Mouse (Mus musculus): ENCODE measurements around the gene Mettl27. TPM values are rescaled to one million over a fixed set of nuclear protein-coding genes. Genes with fewer than 3 reads are reported as not detected.
A peak's percentile ranks its signal among the peaks of the same experiment; 100 is the strongest.
"Not testable (repeated sequence)": the region's sequence is repeated elsewhere in the genome, so short reads cannot be mapped to it uniquely, and the experiment has no call there.

The Mettl27 gene
- polyA plus RNA-seq, 1 experiment from 2014 or later: 35.5 TPM

- no peaks in the 10 kb centered on the region for H3K9me3 ChIP-seq (ENCODE audit: low read length)
- TF ChIP-seq EP300 (IDR thresholded peaks at IDR 0.05): no peak
- TF ChIP-seq CTCF (IDR thresholded peaks at IDR 0.05): no peak
- H3K36me3 ChIP-seq (ENCODE audit: insufficient read depth, low read length): no peaks in the 10 kb centered on the region
- 79% methylated on average over 2 of the region's 2 CpGs for WGBS
- no peak overlapping the region for H3K27ac ChIP-seq (ENCODE audit: low read length)
- no peak overlapping the region for H3K4me2 ChIP-seq (replicated peaks; ENCODE audit: low read depth, low read length)
- DNase-seq (ENCODE audit: low spot score): no peak
- no peak for ATAC-seq
- no peak overlapping the region for H3K4me3 ChIP-seq (ENCODE audit: low read depth, low read length)
- H3K4me1 ChIP-seq (ENCODE audit: insufficient read depth, low read depth, low read length): no peaks in the 10 kb centered on the region
- H3K9ac ChIP-seq (replicated peaks; ENCODE audit: low read depth): no peak overlapping the region
- H3K27me3 ChIP-seq (replicated peaks; ENCODE audit: insufficient read depth, low read length): no peaks in the 10 kb centered on the region
Measured at GRCm38 (mm10) chr5:134929988-134930387, 2.2 kb upstream of the Mettl27 start.

GRCm38 (mm10) chr5:134932903-134933276 is 722 bp downstream of the Mettl27 start:
- Histone ChIP-seq H3K36me3 (ENCODE audit: insufficient read depth, low read length) (no peaks in the 10 kb centered on the region), H3K4me2 (replicated peaks; ENCODE audit: low read depth, low read length) (peak overlapping the region; percentile 99), H3K9me3 (ENCODE audit: low read length) (no peaks in the 10 kb centered on the region), H3K27me3 (replicated peaks; ENCODE audit: insufficient read depth, low read length) (no peaks in the 10 kb centered on the region), H3K27ac (ENCODE audit: low read length) (no peak overlapping the region; the same call in 1 of the 2 replicates), H3K4me1 (ENCODE audit: insufficient read depth, low read depth, low read length) (no peaks in the 10 kb centered on the region), H3K9ac (replicated peaks; ENCODE audit: low read depth) (peak overlapping the region; percentile 59), H3K4me3 (ENCODE audit: low read depth, low read length) (peak overlapping the region; percentile 76)
- 46% methylated on average over 9 of the region's 9 CpGs for WGBS
- peak; percentile 87 for DNase-seq (ENCODE audit: low spot score)
- TF ChIP-seq CTCF (IDR thresholded peaks at IDR 0.05) (peak; percentile 72), EP300 (IDR thresholded peaks at IDR 0.05) (no peak)
- ATAC-seq: peak; percentile 76

DNA sequence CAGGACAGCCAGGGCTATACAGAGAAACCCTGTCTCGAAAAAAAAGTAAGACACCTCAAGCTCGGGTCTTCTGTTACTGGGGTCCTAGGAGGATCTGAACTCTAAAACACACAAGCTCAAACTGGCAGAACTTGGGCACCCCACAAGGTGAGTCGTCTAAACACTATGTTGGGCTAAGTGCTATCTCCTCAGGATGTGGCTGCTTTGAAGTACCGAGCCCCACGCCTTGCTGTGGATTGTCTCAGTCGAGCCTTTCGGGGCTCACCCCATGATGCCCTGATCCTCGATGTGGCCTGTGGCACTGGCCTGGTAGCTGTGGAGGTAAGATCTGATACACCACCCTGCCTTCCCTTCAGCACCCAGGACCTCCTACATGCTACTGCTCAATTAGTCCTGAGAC is 1.1 kb downstream of the Mettl27 start:
- DNase-seq (ENCODE audit: low spot score) (no peak), ATAC-seq (no peak)
- Histone ChIP-seq H3K4me3 (ENCODE audit: low read depth, low read length) (no peak overlapping the region), H3K27ac (ENCODE audit: low read length) (no peak overlapping the region), H3K4me2 (replicated peaks; ENCODE audit: low read depth, low read length) (no peak overlapping the region), H3K9ac (replicated peaks; ENCODE audit: low read depth) (no peak overlapping the region), H3K36me3 (ENCODE audit: insufficient read depth, low read length) (no peaks in the 10 kb centered on the region), H3K9me3 (ENCODE audit: low read length) (no peaks in the 10 kb centered on the region), H3K4me1 (ENCODE audit: insufficient read depth, low read depth, low read length) (no peaks in the 10 kb centered on the region), H3K27me3 (replicated peaks; ENCODE audit: insufficient read depth, low read length) (no peaks in the 10 kb centered on the region)
- TF ChIP-seq EP300 (IDR thresholded peaks at IDR 0.05) (no peak), CTCF (IDR thresholded peaks at IDR 0.05) (no peak)
- WGBS: 83% methylated on average over 8 of the region's 8 CpGs

- H3K36me3 ChIP-seq (ENCODE audit: insufficient read depth, low read length); H3K4me1 ChIP-seq (ENCODE audit: insufficient read depth, low read depth, low read length); H3K9me3 ChIP-seq (ENCODE audit: low read length); H3K27me3 ChIP-seq (replicated peaks; ENCODE audit: insufficient read depth, low read length); H3K9ac ChIP-seq (replicated peaks; ENCODE audit: low read depth); H3K27ac ChIP-seq (ENCODE audit: low read length); DNase-seq (ENCODE audit: low spot score); ATAC-seq; H3K4me3 ChIP-seq (ENCODE audit: low read depth, low read length); H3K4me2 ChIP-seq (replicated peaks; ENCODE audit: low read depth, low read length): not testable (repeated sequence)
- 89% methylated on average over 5 of the region's 5 CpGs for WGBS
Measured at GRCm38 (mm10) chr5:134933686-134934085, 1.5 kb downstream of the Mettl27 start.

DNA sequence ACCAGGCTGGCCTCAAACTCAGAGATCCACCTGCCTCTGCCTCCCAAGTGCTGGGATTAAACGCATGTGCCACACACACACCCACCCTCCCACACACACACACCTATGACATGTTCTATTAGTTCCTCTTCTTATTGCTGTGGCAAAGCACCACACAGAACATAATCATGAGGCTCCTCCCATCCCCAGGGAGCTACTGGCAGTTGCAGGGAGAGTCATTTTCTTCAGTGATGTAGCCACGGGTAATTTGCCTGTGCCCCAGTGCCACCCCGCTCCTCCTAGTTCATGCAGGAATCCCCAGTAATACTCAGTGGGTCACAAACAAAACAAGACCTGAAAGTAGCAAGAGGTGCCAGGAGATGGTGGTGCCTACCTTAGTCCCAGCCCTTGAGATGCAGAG is 2.5 kb downstream of the Mettl27 start:
- no peak for TF ChIP-seq EP300 (IDR thresholded peaks at IDR 0.05)
- TF ChIP-seq CTCF (IDR thresholded peaks at IDR 0.05): no peak
- Histone ChIP-seq H3K4me3 (ENCODE audit: low read depth, low read length) (no peak overlapping the region), H3K4me2 (replicated peaks; ENCODE audit: low read depth, low read length) (no peak overlapping the region), H3K36me3 (ENCODE audit: insufficient read depth, low read length) (no peaks in the 10 kb centered on the region), H3K4me1 (ENCODE audit: insufficient read depth, low read depth, low read length) (no peaks in the 10 kb centered on the region), H3K9ac (replicated peaks; ENCODE audit: low read depth) (no peak overlapping the region), H3K9me3 (ENCODE audit: low read length) (no peaks in the 10 kb centered on the region), H3K27me3 (replicated peaks; ENCODE audit: insufficient read depth, low read length) (no peaks in the 10 kb centered on the region), H3K27ac (ENCODE audit: low read length) (no peak overlapping the region)
- 86% methylated on average over 3 of the region's 3 CpGs for WGBS
- ATAC-seq: no peak
- DNase-seq (ENCODE audit: low spot score): no peak

- Histone ChIP-seq H3K4me3 (ENCODE audit: low read depth, low read length) (no peak overlapping the region), H3K4me1 (ENCODE audit: insufficient read depth, low read depth, low read length) (no peaks in the 10 kb centered on the region), H3K9me3 (ENCODE audit: low read length) (no peaks in the 10 kb centered on the region), H3K27me3 (replicated peaks; ENCODE audit: insufficient read depth, low read length) (no peaks in the 10 kb centered on the region), H3K4me2 (replicated peaks; ENCODE audit: low read depth, low read length) (no peak overlapping the region), H3K36me3 (ENCODE audit: insufficient read depth, low read length) (no peaks in the 10 kb centered on the region), H3K9ac (replicated peaks; ENCODE audit: low read depth) (no peak overlapping the region), H3K27ac (ENCODE audit: low read length) (no peak overlapping the region)
- ATAC-seq: no peak
- 79% methylated on average over 6 of the region's 6 CpGs for WGBS
- TF ChIP-seq EP300 (IDR thresholded peaks at IDR 0.05) (no peak), CTCF (IDR thresholded peaks at IDR 0.05) (0 out of 2 replicates have a peak, but pooled peaks have one; percentile 6)
- peak; percentile 21 for DNase-seq (ENCODE audit: low spot score)
Measured at GRCm38 (mm10) chr5:134936051-134936450, 3.9 kb downstream of the Mettl27 start.

- no peak overlapping the region for H3K4me2 ChIP-seq (replicated peaks; ENCODE audit: low read depth, low read length)
- H3K4me1 ChIP-seq (ENCODE audit: insufficient read depth, low read depth, low read length): no peaks in the 10 kb centered on the region
- no peaks in the 10 kb centered on the region for H3K27me3 ChIP-seq (replicated peaks; ENCODE audit: insufficient read depth, low read length)
- WGBS: 80% methylated on average over 6 of the region's 6 CpGs
- no peak overlapping the region for H3K9ac ChIP-seq (replicated peaks; ENCODE audit: low read depth)
- TF ChIP-seq EP300 (IDR thresholded peaks at IDR 0.05): no peak
- TF ChIP-seq CTCF (IDR thresholded peaks at IDR 0.05): no peak
- no peak overlapping the region for H3K4me3 ChIP-seq (ENCODE audit: low read depth, low read length)
- ATAC-seq (no peak), DNase-seq (ENCODE audit: low spot score) (no peak)
- H3K36me3 ChIP-seq (ENCODE audit: insufficient read depth, low read length): no peaks in the 10 kb centered on the region
- H3K9me3 ChIP-seq (ENCODE audit: low read length): no peaks in the 10 kb centered on the region
- H3K27ac ChIP-seq (ENCODE audit: low read length): no peak overlapping the region
Measured at GRCm38 (mm10) chr5:134936626-134937185, 4.5 kb downstream of the Mettl27 start.

All from lung, postnatal 0 days (tissue).